Mouse (Mus musculus) ES-CJ7 (cell line): ENCODE measurements around the gene Tmem170b.

Experiments
- DNase-seq: peaks from one replicate; pipeline ENCODE4 v3.0.0; 2011; ENCODE audit warnings: low read depth, low spot score

Tmem170b gene

GRCm38 (mm10) chr13:41614539-41614938, 8.8 kb downstream of the Tmem170b start:
- DNase-seq = no peak

GRCm38 (mm10) chr13:41614982-41615381, 9.3 kb downstream of the Tmem170b start:
- DNase-seq = no peak

GRCm38 (mm10) chr13:41619470-41619869, 13.8 kb downstream of the Tmem170b start:
- no peak for DNase-seq

- no peak for DNase-seq
Measured at GRCm38 (mm10) chr13:41620132-41620531, 14.4 kb downstream of the Tmem170b start.

- DNase-seq = no peak
Measured at GRCm38 (mm10) chr13:41624123-41624522, 18.4 kb downstream of the Tmem170b start.

DNA sequence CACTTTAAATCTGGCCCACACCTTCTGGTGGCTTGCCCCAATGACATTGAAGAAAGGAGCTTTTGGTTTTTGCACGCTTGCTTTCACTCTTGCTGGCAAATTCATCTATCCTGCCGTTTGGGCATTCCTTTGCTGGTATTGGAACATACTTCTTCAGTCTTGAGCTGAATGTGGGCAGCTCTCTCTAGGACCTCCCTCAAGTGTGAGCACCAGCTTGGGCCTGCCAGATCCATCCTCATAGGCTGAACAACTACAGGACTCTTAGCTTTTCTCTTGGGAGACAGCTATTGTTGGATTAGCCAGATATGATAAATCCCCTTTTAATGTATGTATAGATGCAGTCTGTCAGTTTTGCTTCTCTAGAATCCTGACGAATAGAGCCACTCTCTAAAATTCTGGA, 19.5 kb downstream of the Tmem170b start:
- no peak for DNase-seq

- no peak for DNase-seq
Measured at GRCm38 (mm10) chr13:41627277-41627916, 21.7 kb downstream of the Tmem170b start.

GRCm38 (mm10) chr13:41634401-41634818, 28.7 kb downstream of the Tmem170b start:
- DNase-seq = peak; percentile 74

GRCm38 (mm10) chr13:41638083-41638482, 32.4 kb downstream of the Tmem170b start:
- no peak for DNase-seq

GRCm38 (mm10) chr13:41642851-41643250, 37.1 kb downstream of the Tmem170b start:
- peak; percentile 35 for DNase-seq

- DNase-seq = no peak
Measured at GRCm38 (mm10) chr13:41643798-41644197, 38.1 kb downstream of the Tmem170b start.

GRCm38 (mm10) chr13:41644591-41645482, 39.1 kb downstream of the Tmem170b start:
- no peak for DNase-seq

DNA sequence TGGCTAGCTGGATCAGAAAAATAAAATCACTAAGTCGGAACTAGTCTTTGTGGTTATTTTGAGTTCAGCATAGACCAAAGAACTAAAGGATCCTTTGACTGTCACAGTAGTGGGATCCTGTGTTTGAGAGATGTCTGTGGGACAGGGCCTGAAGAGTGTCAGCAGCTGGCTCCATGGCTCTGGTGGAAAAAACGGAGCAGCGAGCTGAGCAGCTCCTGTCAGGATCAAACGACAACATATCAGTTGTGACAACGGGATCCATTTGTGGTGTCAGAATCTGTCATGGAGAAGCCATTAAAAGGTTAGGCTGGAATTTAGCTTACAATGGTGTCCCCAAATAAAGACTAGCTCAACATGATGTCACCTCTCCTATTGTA, 39.8 kb downstream of the Tmem170b start:
- no peak for DNase-seq

GRCm38 (mm10) chr13:41647976-41648375, 42.3 kb downstream of the Tmem170b start:
- DNase-seq = no peak

GRCm38 (mm10) chr13:41650665-41651064, 45.0 kb downstream of the Tmem170b start:
- DNase-seq = peak; percentile 26

DNA sequence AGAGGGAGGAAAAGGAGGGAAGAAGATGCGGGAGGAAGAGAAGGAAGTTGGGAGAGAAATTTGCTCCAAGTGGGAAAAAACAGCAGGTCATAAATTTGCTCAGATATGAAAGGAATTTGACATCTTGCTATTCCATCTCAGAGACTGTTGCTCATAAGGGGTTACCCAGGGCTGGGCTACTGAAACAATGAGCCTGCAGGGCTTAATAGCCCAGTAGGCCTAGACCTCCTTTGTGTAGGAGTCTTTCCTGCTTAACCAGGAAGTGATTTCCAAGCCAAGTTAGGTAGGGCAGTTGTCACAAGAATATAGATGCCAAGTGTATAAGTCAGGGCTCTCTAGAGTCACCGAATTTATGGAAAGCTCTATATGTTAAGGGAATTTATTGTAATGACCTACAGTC, 48.1 kb downstream of the Tmem170b start:
- DNase-seq = no peak

DNA sequence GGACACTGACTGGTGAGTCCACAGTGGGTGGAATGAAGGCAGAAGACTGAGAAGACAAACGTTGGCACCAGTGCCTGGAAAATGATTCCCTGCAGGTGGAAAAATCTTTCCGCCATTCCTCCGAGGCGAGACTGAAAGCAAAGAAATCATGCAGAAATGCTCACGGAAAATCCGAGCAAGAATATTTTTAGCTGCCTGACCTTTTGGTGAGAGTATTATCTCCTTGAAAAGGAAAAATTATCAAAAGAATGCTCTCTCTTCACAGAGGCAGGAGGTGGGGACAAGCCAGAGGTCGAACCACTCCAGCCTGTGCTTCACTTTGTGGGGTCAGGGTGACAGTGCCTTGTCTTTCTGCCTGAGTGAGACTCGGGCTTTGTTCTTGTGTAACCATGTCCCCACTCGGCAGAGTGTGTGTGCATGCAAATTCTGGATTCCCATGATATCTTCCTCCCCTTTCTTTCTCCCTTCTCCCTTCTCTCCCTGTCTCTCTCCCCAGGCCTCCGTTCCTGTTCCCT, 49.9 kb downstream of the Tmem170b start:
- no peak for DNase-seq

GRCm38 (mm10) chr13:41660052-41660793, 54.5 kb downstream of the Tmem170b start:
- no peak for DNase-seq

DNA sequence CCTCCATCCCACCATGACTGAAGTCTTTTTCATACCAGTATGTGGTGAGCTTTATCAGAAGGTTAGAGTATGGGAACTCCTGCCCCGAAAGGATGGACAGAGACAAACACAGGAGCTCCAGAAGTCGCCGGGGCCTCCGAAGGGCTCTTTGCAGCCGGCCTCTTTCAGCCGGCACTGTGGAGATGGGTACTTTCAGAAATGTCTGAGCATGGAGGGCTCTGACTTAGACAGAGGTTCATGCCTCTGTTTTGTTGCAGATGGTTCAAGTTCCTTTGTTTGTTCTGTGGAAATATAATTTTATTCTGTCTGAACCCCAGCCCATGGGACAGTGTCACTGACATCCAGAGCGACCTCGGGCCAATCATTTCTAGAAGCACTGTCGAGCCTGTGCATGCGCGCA, 55.4 kb downstream of the Tmem170b start:
- DNase-seq = no peak

DNA sequence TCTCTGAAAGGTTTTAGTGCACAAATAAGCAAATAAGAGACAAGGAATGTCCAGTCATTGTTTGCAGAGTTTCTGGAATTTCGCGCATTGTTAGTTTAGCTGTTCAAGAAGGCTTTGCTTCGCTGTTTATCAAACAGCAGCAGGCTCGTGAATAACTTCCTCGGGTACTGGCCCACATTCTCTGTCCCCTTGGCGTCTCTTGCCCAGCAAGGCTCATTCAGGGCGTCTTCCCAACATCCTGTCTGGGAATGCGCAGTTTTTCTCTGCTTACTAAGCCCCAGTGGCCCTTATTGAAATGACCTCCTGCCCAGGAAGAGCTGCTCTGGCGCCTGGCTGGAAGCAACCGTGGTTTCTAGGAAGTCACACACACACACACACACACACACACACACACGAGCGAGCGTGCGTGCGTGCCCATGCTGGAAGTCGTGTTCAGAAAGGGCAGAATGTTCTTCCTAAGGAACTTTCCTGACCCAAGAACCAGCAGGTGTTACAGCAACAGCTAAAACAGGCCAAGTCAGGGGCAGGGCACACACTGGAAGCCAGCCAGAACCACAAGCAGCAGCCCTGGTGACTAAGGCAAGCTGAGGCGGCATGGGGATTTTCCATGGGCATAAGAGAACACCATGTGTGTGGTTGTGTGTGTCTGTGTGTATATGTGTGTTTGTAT, 56.8 kb downstream of the Tmem170b start:
- no peak for DNase-seq

- DNase-seq = no peak
Measured at GRCm38 (mm10) chr13:41663501-41664195, 57.9 kb downstream of the Tmem170b start.
